Mouse (Mus musculus) limb, embryonic 12.5 days (tissue): ENCODE measurements around the gene Elmo1. TPM values are rescaled to one million over a fixed set of nuclear protein-coding genes. Genes with fewer than 3 reads are reported as not detected.

Source experiments
- ATAC-seq: fragments of 200-750 bp; cut with Nextera tagmentation; 2 replicates; pipeline ENCODE4 v1.8.0; 2017; ENCODE audit warnings: low read depth, moderate TSS enrichment; ENCODE audit not compliant: insufficient number of reproducible peaks, insufficient read depth, low FRiP score, low TSS enrichment
- H3K27ac ChIP-seq: fragments of 300-500 bp; sonication (generic); 2 replicates; pipeline ENCODE4 v1.5.1; 2016; ENCODE audit warnings: mild to moderate bottlenecking, moderate library complexity
- H3K27me3 ChIP-seq: fragments of 300-500 bp; sonication (generic); 2 replicates; pipeline ENCODE4 v1.6.1; 2016; ENCODE audit warnings: mild to moderate bottlenecking, moderate library complexity
- H3K36me3 ChIP-seq: fragments of 300-500 bp; sonication (generic); 2 replicates; pipeline ENCODE4 v1.6.1; 2016; ENCODE audit warnings: mild to moderate bottlenecking, moderate library complexity
- H3K4me1 ChIP-seq: fragments of 300-500 bp; sonication (generic); replicated peaks from 2 replicates; pipeline ENCODE4 v1.6.1; 2016
- H3K4me2 ChIP-seq: fragments of 300-500 bp; sonication (generic); 2 replicates; pipeline ENCODE4 v1.6.1; 2016; ENCODE audit warnings: mild to moderate bottlenecking, moderate library complexity
- H3K4me3 ChIP-seq: fragments of 300-500 bp; sonication (generic); replicated peaks from 2 replicates; pipeline ENCODE4 v1.5.1; 2016; ENCODE audit warnings: mild to moderate bottlenecking
- H3K9ac ChIP-seq: fragments of 300-500 bp; sonication (generic); replicated peaks from 2 replicates; pipeline ENCODE4 v1.6.1; 2016; ENCODE audit warnings: mild to moderate bottlenecking, moderate library complexity
- H3K9me3 ChIP-seq: fragments of 300-500 bp; sonication (generic); 2 replicates; pipeline ENCODE4 v1.6.1; 2016; ENCODE audit warnings: mild to moderate bottlenecking, moderate library complexity
- WGBS: fragments of 180-500 bp; shearing (Covaris S2); methylation state at CpG from one replicate; pipeline ENCODE4 v1.1.7; 2016; 5-methylcytosine and 5-hydroxymethylcytosine counted together
- polyA plus RNA-seq: library from polyadenylated mRNA; unstranded; fragments of >200 nt; fragmentation: Nextera tagmentation; extraction: Ambion mirVana; gene quantifications from 2 replicates; pipeline ENCODE4 v1.2.1, GENCODE M21; 2016

Elmo1 gene
- polyA plus RNA-seq, 1 experiment from 2014 or later = 8.3 TPM

DNA sequence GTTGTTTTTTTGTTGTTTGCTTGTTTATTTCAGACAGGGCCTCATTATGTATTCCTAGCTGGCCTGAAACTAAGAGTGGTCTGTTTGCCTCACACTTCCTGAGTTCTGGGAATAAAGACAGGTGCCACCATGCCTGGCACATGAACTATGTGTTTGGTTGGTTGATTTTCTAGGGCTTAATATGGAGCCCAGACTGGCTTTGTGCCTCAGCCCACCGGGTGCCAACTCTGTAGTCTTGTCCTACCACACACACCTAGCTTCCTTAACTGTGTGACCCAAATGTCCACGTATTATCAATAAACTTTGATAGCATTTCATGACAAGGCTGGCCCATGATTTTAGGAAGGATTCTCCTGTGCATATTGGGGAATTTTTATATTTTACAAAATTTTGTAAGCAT lies 217.0 kb downstream of the Elmo1 start:
- ATAC-seq = no peak
- H3K9ac ChIP-seq = no peak overlapping the region
- H3K27ac ChIP-seq = no peak overlapping the region
- H3K4me3 ChIP-seq = no peak overlapping the region
- WGBS = 88% methylated on average over 2 of the region's 2 CpGs
- H3K27me3 ChIP-seq = no peaks in the 10 kb centered on the region
- H3K4me2 ChIP-seq = no peak overlapping the region
- no peaks in the 10 kb centered on the region for H3K9me3 ChIP-seq
- H3K4me1 ChIP-seq = no peaks in the 10 kb centered on the region
- no peaks in the 10 kb centered on the region for H3K36me3 ChIP-seq

DNA sequence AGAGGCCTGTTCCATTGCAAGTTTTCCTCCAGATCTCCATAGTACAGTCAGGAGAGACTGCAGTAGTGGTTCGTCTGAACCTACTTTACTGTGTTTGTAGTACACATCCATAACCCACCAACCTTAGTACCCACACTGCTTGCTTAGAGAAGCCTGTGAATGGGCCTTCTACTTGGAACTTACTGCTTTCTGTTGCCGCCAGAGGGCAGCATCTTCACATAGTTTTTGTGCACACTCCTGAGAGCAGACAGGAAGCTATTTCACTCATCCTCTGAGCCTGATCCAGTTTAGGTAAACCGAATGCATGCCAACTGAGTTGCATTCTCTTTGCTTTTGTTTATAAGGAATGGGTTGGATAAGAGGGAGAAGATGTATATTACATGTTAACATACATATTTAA lies 221.2 kb downstream of the Elmo1 start:
- WGBS = 17% methylated on average over 3 of the region's 3 CpGs
- peak; percentile 66; the same call in 1 of the 2 replicates for ATAC-seq

DNA sequence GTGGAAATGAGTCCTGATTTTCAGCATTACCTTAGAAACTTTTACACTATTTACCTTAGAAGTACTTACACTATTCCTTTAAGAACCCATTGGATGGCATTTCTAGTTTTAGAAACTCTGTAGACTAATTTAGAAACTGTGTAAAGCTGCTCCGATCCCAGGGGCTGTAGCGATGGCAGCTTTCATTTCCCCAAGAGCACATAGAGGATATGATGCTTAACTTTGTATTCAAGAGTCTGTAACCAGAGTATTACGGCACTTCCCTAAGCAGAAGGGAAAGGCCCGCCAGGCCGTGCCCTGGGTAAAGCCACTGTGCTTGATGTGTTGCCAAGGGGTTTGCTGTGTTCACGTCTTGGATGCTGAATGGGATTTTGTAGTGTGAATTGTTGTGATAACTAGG lies 222.9 kb downstream of the Elmo1 start:
- Histone ChIP-seq H3K4me1 (no peaks in the 10 kb centered on the region), H3K9ac (no peak overlapping the region), H3K4me2 (no peak overlapping the region), H3K27me3 (no peaks in the 10 kb centered on the region), H3K9me3 (no peaks in the 10 kb centered on the region), H3K4me3 (no peak overlapping the region), H3K36me3 (no peaks in the 10 kb centered on the region), H3K27ac (no peak overlapping the region)
- 87% methylated on average over 6 of the region's 6 CpGs for WGBS
- no peak for ATAC-seq

More for the DNA sequence above, 221.2 kb downstream of the Elmo1 start:
- no peak overlapping the region for H3K4me2 ChIP-seq
- H3K9me3 ChIP-seq = no peaks in the 10 kb centered on the region
- no peak overlapping the region for H3K9ac ChIP-seq
- no peak overlapping the region for H3K4me3 ChIP-seq
- no peaks in the 10 kb centered on the region for H3K36me3 ChIP-seq
- no peaks in the 10 kb centered on the region for H3K27me3 ChIP-seq
- H3K27ac ChIP-seq = no peak overlapping the region
- no peaks in the 10 kb centered on the region for H3K4me1 ChIP-seq

DNA sequence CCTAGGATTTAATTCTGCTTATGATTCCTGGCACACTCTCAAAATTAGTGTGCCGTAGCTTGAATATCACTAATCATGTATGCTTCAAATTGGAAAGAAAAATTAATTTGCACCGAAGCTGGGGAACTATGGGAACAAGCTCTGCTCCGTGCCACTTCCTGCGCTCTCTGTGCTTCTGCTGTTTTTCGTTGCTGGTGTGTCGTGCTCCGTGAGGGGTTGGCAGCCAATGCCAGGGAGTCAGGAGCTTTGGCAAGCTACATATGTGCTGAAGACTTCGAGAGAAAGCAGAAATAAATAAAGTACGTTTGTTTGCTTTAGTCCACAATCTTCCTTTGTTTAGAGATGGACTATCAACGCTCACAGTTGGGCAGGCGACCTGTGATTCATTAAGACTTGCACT lies 225.7 kb downstream of the Elmo1 start:
- Histone ChIP-seq H3K9ac (no peak overlapping the region), H3K4me3 (no peak overlapping the region), H3K27ac (no peak overlapping the region), H3K4me1 (no peaks in the 10 kb centered on the region), H3K9me3 (no peaks in the 10 kb centered on the region), H3K27me3 (no peaks in the 10 kb centered on the region), H3K4me2 (no peak overlapping the region), H3K36me3 (no peaks in the 10 kb centered on the region)
- 87% methylated on average over 11 of the region's 11 CpGs for WGBS
- ATAC-seq = no peak

DNA sequence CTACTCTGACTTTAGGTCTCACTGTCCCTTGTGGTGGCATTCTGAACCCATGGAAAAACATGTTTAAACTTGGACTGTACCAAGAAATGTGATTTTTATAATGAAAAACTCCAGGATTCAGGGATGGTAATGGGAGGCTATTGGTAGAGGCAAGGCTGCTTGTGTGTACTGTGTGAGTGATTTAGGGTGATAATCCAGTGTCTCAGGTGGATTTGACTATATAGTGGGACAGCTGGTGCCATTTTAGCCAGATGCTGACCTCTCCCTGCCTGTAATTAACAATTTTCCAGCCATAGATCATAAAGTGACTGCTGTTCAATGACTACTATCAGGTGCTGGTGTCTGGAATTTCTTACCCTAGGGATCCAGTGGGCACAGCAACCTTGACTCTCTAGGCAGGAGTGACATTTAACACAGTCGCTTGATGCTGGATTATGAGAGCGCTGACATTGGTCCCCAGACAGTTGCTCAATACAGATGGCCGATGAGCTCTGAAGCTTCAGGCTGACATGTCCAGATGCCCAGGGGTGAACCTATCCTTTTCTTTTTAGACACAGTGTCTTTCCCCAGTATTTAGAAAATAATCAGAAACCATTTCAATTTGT lies 228.3 kb downstream of the Elmo1 start:
- Histone ChIP-seq H3K27me3 (no peaks in the 10 kb centered on the region), H3K9ac (no peak overlapping the region), H3K4me3 (no peak overlapping the region), H3K36me3 (no peaks in the 10 kb centered on the region), H3K4me2 (no peak overlapping the region), H3K27ac (no peak overlapping the region), H3K9me3 (no peaks in the 10 kb centered on the region), H3K4me1 (no peaks in the 10 kb centered on the region)
- WGBS = 65% methylated on average over 3 of the region's 3 CpGs
- ATAC-seq = no peak

DNA sequence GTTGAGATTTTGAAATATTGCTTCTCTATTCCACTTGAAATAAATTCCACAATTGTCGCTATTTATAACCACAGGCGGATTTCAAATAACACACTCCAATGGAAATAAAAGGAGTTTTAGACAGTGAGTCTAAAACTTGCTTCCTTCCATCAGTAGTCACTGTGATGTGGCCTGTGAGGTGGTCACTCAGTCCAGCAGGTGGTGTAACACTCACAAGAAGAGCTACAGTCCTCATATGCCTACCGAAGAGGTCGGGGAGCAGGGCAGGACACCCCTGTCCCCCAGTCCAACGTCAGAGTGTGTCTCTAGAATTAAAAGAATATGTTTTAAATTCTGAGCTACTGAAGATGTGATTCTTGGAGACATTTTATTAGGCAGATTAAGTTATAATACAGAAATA lies 229.8 kb downstream of the Elmo1 start:
- H3K4me2 ChIP-seq = no peak overlapping the region
- no peaks in the 10 kb centered on the region for H3K4me1 ChIP-seq
- H3K27me3 ChIP-seq = no peaks in the 10 kb centered on the region
- WGBS = 83% methylated on average over 5 of the region's 5 CpGs
- H3K9me3 ChIP-seq = no peaks in the 10 kb centered on the region
- H3K9ac ChIP-seq = no peak overlapping the region
- no peak overlapping the region for H3K27ac ChIP-seq
- no peak overlapping the region for H3K4me3 ChIP-seq
- H3K36me3 ChIP-seq = no peaks in the 10 kb centered on the region
- no peak for ATAC-seq

DNA sequence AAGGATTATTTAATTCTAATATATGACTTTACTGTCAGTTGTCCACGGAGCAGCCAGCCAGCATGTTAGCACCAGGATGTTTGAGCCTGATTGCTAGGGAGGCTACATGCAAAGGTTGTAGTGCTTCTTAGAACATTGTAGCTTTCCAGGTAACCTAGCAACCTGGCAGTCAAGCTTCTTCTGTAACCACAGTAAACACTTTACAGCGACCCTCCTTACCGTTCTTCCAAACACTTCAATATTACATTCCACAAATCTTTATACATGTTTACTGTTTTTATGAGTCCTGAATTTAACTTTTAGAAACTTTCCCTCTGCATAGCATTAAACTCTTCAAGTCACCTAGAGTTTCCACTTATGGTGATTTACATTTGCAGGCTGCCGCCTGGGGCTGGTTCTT lies 233.1 kb downstream of the Elmo1 start:
- Histone ChIP-seq H3K27me3 (no peaks in the 10 kb centered on the region), H3K9me3 (no peaks in the 10 kb centered on the region), H3K4me1 (no peaks in the 10 kb centered on the region), H3K4me3 (no peak overlapping the region), H3K4me2 (no peak overlapping the region), H3K36me3 (no peaks in the 10 kb centered on the region), H3K27ac (no peak overlapping the region), H3K9ac (no peak overlapping the region)
- 77% methylated on average over 4 of the region's 4 CpGs for WGBS
- ATAC-seq = no peak

DNA sequence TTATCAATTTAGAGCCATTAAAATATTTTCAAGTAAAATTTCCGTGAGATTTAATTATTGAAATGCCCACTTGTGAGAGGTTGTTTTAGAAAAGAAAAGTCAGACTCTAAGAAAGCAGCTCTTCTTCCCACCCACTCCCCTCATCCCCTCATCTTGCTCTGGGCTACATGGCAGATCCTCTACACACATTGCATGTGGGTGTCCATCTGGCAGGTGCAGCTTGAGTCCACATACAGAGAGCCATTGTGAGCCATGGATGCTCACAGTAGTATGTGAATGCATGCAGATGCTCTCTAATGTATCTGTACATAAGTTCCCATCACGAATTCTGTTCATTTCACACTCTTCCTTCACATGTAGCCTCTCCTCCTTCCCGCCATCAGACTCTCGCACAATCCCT lies 236.7 kb downstream of the Elmo1 start:
- WGBS = 94% methylated on average over 4 of the region's 4 CpGs
- no peaks in the 10 kb centered on the region for H3K9me3 ChIP-seq
- H3K27me3 ChIP-seq = no peaks in the 10 kb centered on the region
- no peaks in the 10 kb centered on the region for H3K4me1 ChIP-seq
- no peak overlapping the region for H3K27ac ChIP-seq
- H3K4me2 ChIP-seq = no peak overlapping the region
- ATAC-seq = no peak
- H3K4me3 ChIP-seq = no peak overlapping the region
- no peaks in the 10 kb centered on the region for H3K36me3 ChIP-seq
- H3K9ac ChIP-seq = no peak overlapping the region

DNA sequence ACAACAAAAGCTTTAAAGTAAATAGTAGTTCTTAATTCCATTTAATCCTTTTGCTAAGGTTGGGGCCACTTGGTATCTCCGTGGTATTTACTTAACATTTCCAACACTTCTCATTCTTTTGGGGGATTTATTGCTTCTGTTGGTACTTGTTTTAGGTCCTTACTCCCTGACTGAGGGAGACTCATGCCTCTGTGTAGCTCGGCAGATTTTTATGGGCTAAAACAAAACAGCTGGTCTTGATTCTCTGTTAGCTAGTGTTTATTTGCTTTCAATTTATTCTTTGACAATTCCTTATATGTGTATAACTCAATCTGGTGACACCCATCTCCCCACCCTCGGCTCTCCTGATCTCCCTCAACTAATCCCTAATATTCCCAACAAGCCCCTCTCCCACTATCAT lies 237.6 kb downstream of the Elmo1 start:
- Histone ChIP-seq H3K4me2 (no peak overlapping the region), H3K36me3 (no peaks in the 10 kb centered on the region), H3K27ac (no peak overlapping the region), H3K4me3 (no peak overlapping the region), H3K4me1 (no peaks in the 10 kb centered on the region), H3K9me3 (no peaks in the 10 kb centered on the region), H3K27me3 (no peaks in the 10 kb centered on the region), H3K9ac (no peak overlapping the region)
- no peak for ATAC-seq
- WGBS = 30% methylated on average over 3 of the region's 3 CpGs

DNA sequence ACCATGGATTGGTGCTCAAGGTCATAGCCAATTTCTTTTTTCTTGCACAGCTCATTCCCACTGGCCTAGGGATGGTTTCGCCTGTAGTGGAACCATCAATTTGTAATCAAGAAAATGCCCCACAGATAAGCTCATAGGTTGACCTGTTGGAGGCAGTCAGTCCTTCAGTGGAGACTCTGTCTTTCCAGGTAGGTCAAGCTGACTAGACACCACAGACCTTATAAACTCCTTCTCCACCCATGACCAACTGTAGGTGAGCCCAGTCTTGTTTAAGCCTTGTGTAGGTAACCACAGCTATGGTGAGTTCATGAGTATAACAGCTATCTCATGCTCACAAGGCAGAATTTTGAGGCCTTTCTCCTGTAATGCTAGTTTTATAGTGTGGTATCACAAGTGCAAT lies 238.3 kb downstream of the Elmo1 start:
- no peak overlapping the region for H3K4me2 ChIP-seq
- no peaks in the 10 kb centered on the region for H3K36me3 ChIP-seq
- no peaks in the 10 kb centered on the region for H3K27me3 ChIP-seq
- ATAC-seq = no peak
- no peak overlapping the region for H3K27ac ChIP-seq
- 90% methylated on average over 1 of the region's 1 CpGs for WGBS
- H3K4me1 ChIP-seq = no peaks in the 10 kb centered on the region
- H3K4me3 ChIP-seq = no peak overlapping the region
- H3K9ac ChIP-seq = no peak overlapping the region
- no peaks in the 10 kb centered on the region for H3K9me3 ChIP-seq

DNA sequence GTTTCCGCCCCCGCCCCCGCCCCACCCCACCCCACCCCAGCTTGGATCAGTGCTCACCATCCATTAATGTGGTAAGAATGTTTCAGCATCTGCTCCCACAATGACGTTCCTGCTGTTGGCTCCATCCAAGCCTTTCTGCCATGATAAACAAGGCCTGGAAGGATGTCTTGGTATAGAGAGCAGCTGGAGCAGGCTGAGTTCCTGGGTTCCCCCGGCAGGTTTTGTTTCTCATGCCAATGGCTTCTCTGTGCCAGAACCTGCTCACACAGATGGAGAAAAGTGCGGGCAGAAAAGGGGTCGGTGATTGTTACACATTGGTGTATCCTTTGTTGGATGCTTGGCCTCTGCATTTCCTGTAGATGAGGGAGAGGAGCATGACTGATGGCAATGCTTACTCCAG lies 240.6 kb downstream of the Elmo1 start:
- WGBS = 80% methylated on average over 7 of the region's 7 CpGs
- H3K36me3 ChIP-seq = no peaks in the 10 kb centered on the region
- H3K27me3 ChIP-seq = no peaks in the 10 kb centered on the region
- H3K27ac ChIP-seq = no peak overlapping the region
- no peak overlapping the region for H3K4me2 ChIP-seq
- no peak overlapping the region for H3K4me3 ChIP-seq
- ATAC-seq = no peak
- H3K9ac ChIP-seq = no peak overlapping the region
- H3K4me1 ChIP-seq = no peaks in the 10 kb centered on the region
- H3K9me3 ChIP-seq = no peaks in the 10 kb centered on the region

DNA sequence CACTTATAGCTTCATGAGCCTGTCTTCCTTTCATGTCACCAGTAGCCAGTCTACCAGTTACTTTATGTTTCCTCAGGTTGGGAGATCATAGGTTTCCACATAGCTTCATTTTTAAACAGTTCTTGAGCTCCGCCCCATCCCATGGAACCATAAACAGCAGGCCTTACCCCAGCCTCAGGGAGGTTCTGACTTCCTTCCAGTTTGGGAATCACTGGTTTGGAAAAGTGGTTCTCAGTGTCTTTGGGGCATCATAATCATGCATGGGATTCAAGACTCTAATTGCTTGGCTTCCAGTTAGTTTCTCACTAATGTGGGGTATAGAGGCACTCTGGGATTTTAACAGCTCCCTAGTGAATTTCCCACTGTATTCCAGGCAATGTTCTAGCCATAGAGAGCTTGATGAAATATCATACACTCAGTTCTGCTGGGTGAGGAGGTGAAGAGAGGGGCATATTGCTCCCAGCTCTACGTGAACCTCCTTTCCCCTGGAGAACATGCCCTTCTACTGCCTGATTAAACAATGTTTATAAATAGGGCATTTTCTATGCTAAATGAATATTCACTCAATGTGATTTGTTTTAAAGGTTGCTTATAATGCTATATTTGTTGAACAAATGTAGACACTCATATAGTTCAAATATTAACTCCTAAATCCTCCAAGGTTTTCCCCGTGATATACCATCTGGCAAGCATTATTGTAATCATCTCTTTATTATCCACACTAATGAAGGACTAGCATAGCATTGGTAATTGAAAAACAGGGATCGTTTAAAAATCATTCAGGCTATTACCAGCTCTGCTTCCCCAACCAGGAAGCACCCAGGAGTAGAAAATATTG lies 244.9 kb downstream of the Elmo1 start:
- no peaks in the 10 kb centered on the region for H3K9me3 ChIP-seq
- no peak overlapping the region for H3K4me3 ChIP-seq
- 64% methylated on average over 4 of the region's 4 CpGs for WGBS
- H3K4me1 ChIP-seq = no peaks in the 10 kb centered on the region
- no peak overlapping the region for H3K4me2 ChIP-seq
- ATAC-seq = no peak
- no peak overlapping the region for H3K27ac ChIP-seq
- no peaks in the 10 kb centered on the region for H3K36me3 ChIP-seq
- no peaks in the 10 kb centered on the region for H3K27me3 ChIP-seq
- H3K9ac ChIP-seq = no peak overlapping the region
